Mouse (Mus musculus) liver, embryonic 14.5 days (tissue): ENCODE data around the gene Olfr576. TPM values are rescaled to one million over a fixed set of nuclear protein-coding genes. Genes with fewer than 3 reads are reported as not detected.

Experiments used
- ATAC-seq: fragments of 200-750 bp; cut with Nextera tagmentation; 2 replicates; pipeline ENCODE4 v1.8.0; 2017; ENCODE audit warnings: moderate number of reproducible peaks, mild to moderate bottlenecking, moderate library complexity; ENCODE audit not compliant: insufficient read depth
- DNase-seq, 3 experiments: peaks; one replicate each; pipeline ENCODE4 v3.0.0-alpha.2; 2012 to 2013; ENCODE audit warnings: low read depth in 3 of 3, low spot score in 3 of 3
- H3K27ac ChIP-seq: fragments of 300-500 bp; sonication (generic); 2 replicates; pipeline ENCODE4 v1.5.1; 2014; ENCODE audit warnings: moderate library complexity, mild to moderate bottlenecking, control low read depth, inconsistent platforms
- H3K27me3 ChIP-seq: fragments of 300-500 bp; sonication (generic); 2 replicates; pipeline ENCODE4 v1.6.1; 2014; ENCODE audit warnings: mild to moderate bottlenecking, low read length, moderate library complexity; ENCODE audit not compliant: control insufficient read depth, insufficient read depth
- H3K36me3 ChIP-seq: fragments of 300-500 bp; sonication (generic); replicated peaks from 2 replicates; pipeline ENCODE4 v1.6.1; 2014; ENCODE audit warnings: low read depth; ENCODE audit not compliant: control insufficient read depth, insufficient read depth
- H3K4me1 ChIP-seq, 2 experiments: fragments of 200-500 bp in 1 of 2; fragments of 300-500 bp in 1 of 2; sonication (generic) in 1 of 2; replicated peaks; 2 replicates each; pipeline ENCODE4 v1.6.1; 2012 to 2014; ENCODE audit warnings: antibody characterized with exemption in 1 of 2, inconsistent platforms in 1 of 2, low read length in 1 of 2; ENCODE audit not compliant: control insufficient read depth in 2 of 2, insufficient read depth in 2 of 2
- H3K4me2 ChIP-seq: fragments of 300-500 bp; sonication (generic); 2 replicates; pipeline ENCODE4 v1.6.1; 2014; ENCODE audit warnings: low read depth, mild to moderate bottlenecking, control low read depth, moderate library complexity
- H3K4me3 ChIP-seq, 2 experiments: fragments of 200-500 bp in 1 of 2; fragments of 300-500 bp in 1 of 2; sonication (generic) in 1 of 2; 2 replicates each; pipeline ENCODE4 v1.5.1; 2012 to 2014; ENCODE audit warnings: low read depth in 2 of 2, low read length in 2 of 2, mild to moderate bottlenecking in 2 of 2, control low read depth in 1 of 2, inconsistent platforms in 1 of 2, moderate library complexity in 1 of 2; ENCODE audit not compliant: insufficient read depth in 1 of 2
- H3K9ac ChIP-seq: fragments of 300-500 bp; sonication (generic); replicated peaks from 2 replicates; pipeline ENCODE4 v1.6.1; 2014; ENCODE audit warnings: mild to moderate bottlenecking, control low read depth, moderate library complexity
- H3K9me3 ChIP-seq: fragments of 300-500 bp; sonication (generic); 2 replicates; pipeline ENCODE4 v1.6.1; 2016; ENCODE audit warnings: low read length, mixed read lengths; ENCODE audit not compliant: control insufficient read depth
- CTCF ChIP-seq: IDR thresholded peaks from 2 replicates; pipeline ENCODE4 v1.5.1; 2016; ENCODE audit warnings: antibody characterized with exemption, low read depth, control low read depth
- EP300 ChIP-seq: IDR thresholded peaks from 2 replicates; pipeline ENCODE4 v1.6.1; 2016; ENCODE audit warnings: antibody characterized with exemption, low read depth
- WGBS: fragments of 180-500 bp; shearing (Covaris S2); extraction: QIAGEN DNeasy Blood & Tissue Kit; methylation state at CpG from one replicate; pipeline ENCODE4 v1.1.7; 2014; ENCODE audit not compliant: insufficient replicate concordance; 5-methylcytosine and 5-hydroxymethylcytosine counted together
- polyA plus RNA-seq, 2 experiments: library from polyadenylated mRNA; depleted of rRNA in 1 of 2; stranded (reverse) in 1 of 2; unstranded in 1 of 2; fragments of >200 nt; fragmentation: Nextera tagmentation in 1 of 2; extraction: Ambion mirVana in 1 of 2; gene quantifications; 2 replicates each; pipeline versions ENCODE4 v1.2.1 to v1.2.3; 2012 to 2014

The Olfr576 gene
- polyA plus RNA-seq, 2 experiments, result not detected

GRCm38 (mm10) chr7:102950732-102951131 lies 11.7 kb upstream of the Olfr576 start:
- Histone ChIP-seq H3K9me3 (no peaks in the 10 kb centered on the region), H3K9ac (no peak overlapping the region), H3K27ac (no peak overlapping the region), H3K4me1 (no peaks in the 10 kb centered on the region), H3K27me3 (no peaks in the 10 kb centered on the region), H3K4me3 (no peak overlapping the region), H3K4me2 (no peak overlapping the region), H3K36me3 (no peaks in the 10 kb centered on the region)
- no peak for ATAC-seq
- TF ChIP-seq EP300 (no peak), CTCF (no peak)
- 30% methylated on average over 1 of the region's 1 CpGs for WGBS
- no peak for DNase-seq

DNA sequence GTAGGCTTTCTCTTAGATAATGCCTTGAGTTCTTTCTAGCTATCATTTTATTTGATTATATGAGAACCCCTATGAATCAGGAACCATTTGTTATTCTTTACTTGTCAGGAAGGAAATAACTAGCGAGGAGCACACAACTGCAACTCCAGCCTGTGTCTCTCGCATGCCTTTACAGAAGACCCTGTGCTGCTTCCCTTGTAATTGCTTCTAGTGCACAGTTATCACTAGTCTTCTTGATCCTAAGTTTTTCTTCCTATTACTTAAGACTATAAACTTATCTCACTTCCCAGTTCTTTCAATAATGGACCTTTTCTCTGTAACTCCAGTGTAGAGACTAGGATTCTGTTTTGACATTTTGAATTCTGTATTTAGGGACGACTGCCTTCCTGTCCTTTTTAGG lies 4.3 kb upstream of the Olfr576 start:
- DNase-seq (no peak), ATAC-seq (peak; percentile 54; the same call in 1 of the 2 replicates)
- H3K27ac ChIP-seq, result peak overlapping the region; percentile 75
- no peaks in the 10 kb centered on the region for H3K27me3 ChIP-seq
- H3K4me1 ChIP-seq, result peaks cover 5% of the 10 kb centered on the region in 2 experiments
- no peak overlapping the region for H3K4me3 ChIP-seq
- H3K9ac ChIP-seq, result no peak overlapping the region
- H3K4me2 ChIP-seq, result peak overlapping the region; percentile 3; the same call in 1 of the 2 replicates
- WGBS, result 35% methylated on average over 3 of the region's 3 CpGs
- no peak for TF ChIP-seq EP300
- no peaks in the 10 kb centered on the region for H3K9me3 ChIP-seq
- no peaks in the 10 kb centered on the region for H3K36me3 ChIP-seq

DNA sequence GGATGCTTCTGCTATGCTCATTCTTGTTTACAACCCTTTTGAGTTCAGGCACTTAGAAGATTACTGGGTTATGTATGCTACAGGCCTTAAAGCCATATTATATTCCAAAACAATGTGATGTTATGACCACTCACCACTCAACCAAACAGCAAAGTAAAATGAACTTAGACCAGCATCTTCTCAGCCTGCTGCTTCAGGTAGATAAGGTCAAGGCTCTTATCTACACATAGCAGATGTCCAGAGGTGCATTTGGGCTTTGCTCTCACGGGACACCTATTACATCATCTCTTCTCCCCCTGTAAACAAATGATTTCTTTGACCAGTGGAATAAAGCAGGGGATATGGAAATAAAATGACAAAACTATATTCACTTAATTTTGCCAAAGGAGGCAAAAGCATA lies 3.9 kb upstream of the Olfr576 start, which contains the start of gene Olfr575:
Olfr575 (minus strand) TSS at position 183 of the 400 bp plus-strand sequence.
- Histone ChIP-seq H3K27ac (peak within 1 kb of the TSS; percentile 75), H3K4me2 (peak within 1 kb of the TSS; percentile 3; the same call in 1 of the 2 replicates), H3K27me3 (no peaks in the 10 kb centered on the region), H3K36me3 (no peaks in the 10 kb centered on the region), H3K4me3 (no peak within 1 kb of the TSS), H3K4me1 (peaks cover 5% of the 10 kb centered on the region in 2 experiments), H3K9me3 (no peaks in the 10 kb centered on the region), H3K9ac (no peak within 1 kb of the TSS)
- ATAC-seq (peak; percentile 90), DNase-seq (peak; percentile 61 to 73 (median 66))
- TF ChIP-seq EP300 (peak; percentile 94), CTCF (no peak)
- WGBS, result 6% methylated on average over 1 of the region's 1 CpGs

DNA sequence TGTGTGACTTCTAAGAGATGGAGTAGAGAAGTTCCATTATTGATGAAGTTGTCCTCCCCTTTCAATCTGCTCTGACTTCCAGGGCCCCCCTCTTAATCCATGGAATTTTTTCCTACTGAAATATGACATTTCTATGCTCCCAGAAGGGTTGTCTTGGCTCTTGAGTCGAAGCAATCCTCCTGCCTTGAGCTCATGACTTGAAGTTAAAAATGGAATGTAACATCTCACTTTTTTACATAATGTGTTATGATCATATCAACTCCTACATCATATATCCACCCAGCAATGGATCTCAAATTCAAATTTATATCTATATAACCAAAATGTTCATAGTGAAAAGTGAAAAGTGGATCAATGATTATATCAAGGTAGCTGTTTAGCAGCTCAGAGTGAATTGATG lies 11.9 kb downstream of the Olfr576 start:
- WGBS, result 30% methylated on average over 1 of the region's 1 CpGs
- H3K9me3 ChIP-seq, result no peaks in the 10 kb centered on the region

GRCm38 (mm10) chr7:102975843-102976242 lies 13.4 kb downstream of the Olfr576 start, which contains the start of gene Olfr577:
Gene Olfr577 (minus strand): TSS chr7:102975943.
- Histone ChIP-seq H3K9ac (no peak within 1 kb of the TSS), H3K4me1 (no peaks in the 10 kb centered on the region), H3K4me3 (no peak within 1 kb of the TSS), H3K27ac (no peak within 1 kb of the TSS), H3K36me3 (no peaks in the 10 kb centered on the region), H3K27me3 (no peaks in the 10 kb centered on the region), H3K9me3 (no peaks in the 10 kb centered on the region), H3K4me2 (no peak within 1 kb of the TSS)
- ATAC-seq (no peak), DNase-seq (no peak)
- 60% methylated on average over 2 of the region's 2 CpGs for WGBS
- TF ChIP-seq CTCF, result no peak
- TF ChIP-seq EP300, result no peak

More for the DNA sequence above, 11.9 kb downstream of the Olfr576 start:
- Histone ChIP-seq H3K36me3 (no peaks in the 10 kb centered on the region), H3K27me3 (no peaks in the 10 kb centered on the region), H3K9ac (no peak overlapping the region), H3K4me1 (no peaks in the 10 kb centered on the region), H3K4me2 (no peak overlapping the region), H3K4me3 (no peak overlapping the region), H3K27ac (no peak overlapping the region)
- DNase-seq, result no peak
- TF ChIP-seq CTCF (no peak), EP300 (no peak)
- ATAC-seq, result no peak
